Mouse (Mus musculus) liver, postnatal 0 days (tissue): ENCODE measurements around the gene Gm3173.
"Not testable (repeated sequence)": the region's sequence is repeated elsewhere in the genome, so short reads cannot be mapped to it uniquely, and the experiment has no call there.

ENCODE experiments used
- CTCF ChIP-seq: sonication (generic); IDR thresholded peaks from 2 replicates; pipeline ENCODE4 v1.5.1; 2016; ENCODE audit warnings: antibody characterized with exemption, low read depth
- EP300 ChIP-seq: IDR thresholded peaks from 2 replicates; pipeline ENCODE4 v1.6.1; 2016; ENCODE audit warnings: antibody characterized with exemption, low read depth, mild to moderate bottlenecking

GRCm38 (mm10) chr14:4403840-4404239 is 27.0 kb upstream of the Gm3173 start:
- not testable (repeated sequence) for TF ChIP-seq CTCF, EP300
